Mouse (Mus musculus): ENCODE measurements around the gene Lpcat1.

GRCm38 (mm10) chr13:73516886-73517285 lies 49.9 kb downstream of the Lpcat1 start:
- TF ChIP-seq POLR2A (IDR thresholded peaks at IDR 0.05; ENCODE audit: borderline replicate concordance, insufficient read depth, low read length) (no peak), CTCF (IDR thresholded peaks at IDR 0.05; ENCODE audit: borderline replicate concordance, insufficient read depth, low read depth, low read length) (no peak)

Data from cerebellum, adult 2 months (tissue).